Mouse (Mus musculus): ENCODE data around the gene Mex3d.

Mex3d gene

GRCm38 (mm10) chr10:80387522-80387959 lies at the start of gene Mex3d:
Gene Mex3d (minus strand): TSS chr10:80387659.
- peak; percentile 90 to 97 for DNase-seq

- peak in 1 of 2 experiments; percentile 50 for DNase-seq
Measured at GRCm38 (mm10) chr10:80436276-80436675, 48.8 kb upstream of the Mex3d start.

GRCm38 (mm10) chr10:80435764-80436163 lies 48.3 kb upstream of the Mex3d start:
- peak in 1 of 2 experiments; percentile 18 for DNase-seq

GRCm38 (mm10) chr10:80434823-80435222 lies 47.4 kb upstream of the Mex3d start:
- DNase-seq, result peak in 1 of 2 experiments; percentile 36

GRCm38 (mm10) chr10:80434233-80434592 lies 46.8 kb upstream of the Mex3d start:
- DNase-seq, result no peak

- DNase-seq, result peak; percentile 94 to 96
Measured at GRCm38 (mm10) chr10:80433513-80434232, 46.2 kb upstream of the Mex3d start, which contains the start of gene Tcf3. Gene Tcf3 (minus strand): TSS chr10:80433647.

GRCm38 (mm10) chr10:80432936-80433512 lies 45.6 kb upstream of the Mex3d start:
- no peak for DNase-seq

GRCm38 (mm10) chr10:80432387-80432785 lies 44.9 kb upstream of the Mex3d start:
- DNase-seq, result no peak

GRCm38 (mm10) chr10:80431570-80432386 lies 44.3 kb upstream of the Mex3d start:
- peak in 1 of 2 experiments; percentile 28 for DNase-seq

- DNase-seq, result peak in 1 of 2 experiments; percentile 19
Measured at GRCm38 (mm10) chr10:80430375-80430980, 43.0 kb upstream of the Mex3d start.

GRCm38 (mm10) chr10:80429800-80430199 lies 42.3 kb upstream of the Mex3d start:
- peak in 1 of 2 experiments; percentile 22 for DNase-seq

- peak in 1 of 2 experiments; percentile 12 for DNase-seq
Measured at GRCm38 (mm10) chr10:80425041-80425440, 37.6 kb upstream of the Mex3d start.

GRCm38 (mm10) chr10:80423562-80423961 lies 36.1 kb upstream of the Mex3d start:
- DNase-seq, result peak in 1 of 2 experiments; percentile 37

GRCm38 (mm10) chr10:80421651-80422472 lies 34.4 kb upstream of the Mex3d start:
- peak in 1 of 2 experiments; percentile 16 for DNase-seq

- peak in 1 of 2 experiments; percentile 19 for DNase-seq
Measured at GRCm38 (mm10) chr10:80421208-80421607, 33.7 kb upstream of the Mex3d start.

- peak in 1 of 2 experiments; percentile 7 for DNase-seq
Measured at GRCm38 (mm10) chr10:80420729-80421128, 33.3 kb upstream of the Mex3d start.

- peak; percentile 59 to 69 for DNase-seq
Measured at GRCm38 (mm10) chr10:80419419-80419818, 32.0 kb upstream of the Mex3d start.

- DNase-seq, result peak; percentile 90 to 91
Measured at GRCm38 (mm10) chr10:80418311-80418710, 30.9 kb upstream of the Mex3d start.

GRCm38 (mm10) chr10:80417841-80418240 lies 30.4 kb upstream of the Mex3d start:
- peak in 1 of 2 experiments; percentile 59 for DNase-seq

GRCm38 (mm10) chr10:80417371-80417770 lies 29.9 kb upstream of the Mex3d start:
- DNase-seq, result peak in 1 of 2 experiments; percentile 57

- peak in 1 of 2 experiments; percentile 50 for DNase-seq
Measured at GRCm38 (mm10) chr10:80415566-80415965, 28.1 kb upstream of the Mex3d start.

Measured in cerebellum, postnatal 25 days (tissue).